Mouse (Mus musculus): Measurements from ENCODE around the gene Gnptab. TPM values are rescaled to one million over a fixed set of nuclear protein-coding genes. Genes with fewer than 3 reads are reported as not detected.
"Not testable (repeated sequence)": the region's sequence is repeated elsewhere in the genome, so short reads cannot be mapped to it uniquely, and the experiment has no call there.

The Gnptab gene
- polyA plus RNA-seq, 1 experiment from 2014 or later = 10.3 TPM

- no peak overlapping the region for H3K9ac ChIP-seq
- no peaks in the 10 kb centered on the region for H3K4me1 ChIP-seq
- peaks cover 3% of the 10 kb centered on the region; the same call in 1 of the 2 replicates for H3K9me3 ChIP-seq
- H3K36me3 ChIP-seq = peaks cover 22% of the 10 kb centered on the region
- no peak overlapping the region for H3K4me3 ChIP-seq
- H3K4me2 ChIP-seq = no peak overlapping the region
- H3K27ac ChIP-seq = no peak overlapping the region
- no peak for ATAC-seq (ENCODE audit: insufficient number of reproducible peaks, insufficient read depth, low FRiP score, low TSS enrichment, low read depth)
- H3K27me3 ChIP-seq = no peaks in the 10 kb centered on the region
- WGBS = 93% methylated on average over 19 of the region's 19 CpGs
Measured at GRCm38 (mm10) chr10:88420655-88421435, 41.9 kb downstream of the Gnptab start.

- Histone ChIP-seq H3K4me2 (no peak overlapping the region), H3K4me3 (no peak overlapping the region), H3K27me3 (no peaks in the 10 kb centered on the region), H3K9me3 (no peaks in the 10 kb centered on the region), H3K4me1 (no peaks in the 10 kb centered on the region), H3K27ac (no peak overlapping the region), H3K36me3 (peaks cover 40% of the 10 kb centered on the region), H3K9ac (no peak overlapping the region)
- no peak for ATAC-seq (ENCODE audit: insufficient number of reproducible peaks, insufficient read depth, low FRiP score, low TSS enrichment, low read depth)
- WGBS = 94% methylated on average over 2 of the region's 2 CpGs
Measured at GRCm38 (mm10) chr10:88426158-88426816, 47.4 kb downstream of the Gnptab start.

GRCm38 (mm10) chr10:88426896-88427295 lies 48.0 kb downstream of the Gnptab start:
- H3K9ac ChIP-seq = no peak overlapping the region
- no peak overlapping the region for H3K27ac ChIP-seq
- no peaks in the 10 kb centered on the region for H3K27me3 ChIP-seq
- H3K9me3 ChIP-seq = no peaks in the 10 kb centered on the region
- no peak overlapping the region for H3K4me3 ChIP-seq
- no peaks in the 10 kb centered on the region for H3K4me1 ChIP-seq
- peaks cover 43% of the 10 kb centered on the region for H3K36me3 ChIP-seq
- 56% methylated on average over 5 of the region's 5 CpGs for WGBS
- ATAC-seq (ENCODE audit: insufficient number of reproducible peaks, insufficient read depth, low FRiP score, low TSS enrichment, low read depth) = no peak
- H3K4me2 ChIP-seq = no peak overlapping the region

- H3K9ac ChIP-seq = no peak overlapping the region
- no peak overlapping the region for H3K4me3 ChIP-seq
- peaks cover 45% of the 10 kb centered on the region for H3K36me3 ChIP-seq
- H3K27me3 ChIP-seq = no peaks in the 10 kb centered on the region
- H3K4me1 ChIP-seq = no peaks in the 10 kb centered on the region
- 90% methylated on average over 6 of the region's 6 CpGs for WGBS
- ATAC-seq (ENCODE audit: insufficient number of reproducible peaks, insufficient read depth, low FRiP score, low TSS enrichment, low read depth) = no peak
- H3K4me2 ChIP-seq = no peak overlapping the region
- no peaks in the 10 kb centered on the region for H3K9me3 ChIP-seq
- H3K27ac ChIP-seq = no peak overlapping the region
Measured at GRCm38 (mm10) chr10:88427998-88428397, 49.1 kb downstream of the Gnptab start.

GRCm38 (mm10) chr10:88441224-88441623 lies 62.3 kb downstream of the Gnptab start:
- Histone ChIP-seq H3K27me3 (no peaks in the 10 kb centered on the region), H3K36me3 (peaks cover 38% of the 10 kb centered on the region), H3K9me3 (no peaks in the 10 kb centered on the region), H3K4me3 (no peak overlapping the region), H3K4me1 (no peaks in the 10 kb centered on the region), H3K4me2 (no peak overlapping the region), H3K9ac (no peak overlapping the region), H3K27ac (no peak overlapping the region)
- no peak for ATAC-seq (ENCODE audit: insufficient number of reproducible peaks, insufficient read depth, low FRiP score, low TSS enrichment, low read depth)
- WGBS = 85% methylated on average over 6 of the region's 6 CpGs

GRCm38 (mm10) chr10:88451221-88451620 lies 72.3 kb downstream of the Gnptab start:
- H3K9ac ChIP-seq = no peak overlapping the region
- H3K27me3 ChIP-seq = no peaks in the 10 kb centered on the region
- no peaks in the 10 kb centered on the region for H3K9me3 ChIP-seq
- 87% methylated on average over 2 of the region's 2 CpGs for WGBS
- no peak overlapping the region for H3K4me3 ChIP-seq
- no peaks in the 10 kb centered on the region for H3K36me3 ChIP-seq
- ATAC-seq (ENCODE audit: insufficient number of reproducible peaks, insufficient read depth, low FRiP score, low TSS enrichment, low read depth) = no peak
- H3K4me2 ChIP-seq = no peak overlapping the region
- no peak overlapping the region for H3K27ac ChIP-seq
- H3K4me1 ChIP-seq = peaks cover 5% of the 10 kb centered on the region; the same call in 1 of the 2 replicates

GRCm38 (mm10) chr10:88451990-88452389 lies 73.1 kb downstream of the Gnptab start:
- no peak for ATAC-seq (ENCODE audit: insufficient number of reproducible peaks, insufficient read depth, low FRiP score, low TSS enrichment, low read depth)
- 89% methylated on average over 6 of the region's 6 CpGs for WGBS

GRCm38 (mm10) chr10:88457816-88458215 lies 78.9 kb downstream of the Gnptab start:
- Histone ChIP-seq H3K27me3 (no peaks in the 10 kb centered on the region), H3K4me3 (no peak overlapping the region), H3K36me3 (no peaks in the 10 kb centered on the region), H3K27ac (no peak overlapping the region), H3K9ac (no peak overlapping the region), H3K4me1 (no peaks in the 10 kb centered on the region), H3K4me2 (peak overlapping the region; percentile 21; the same call in 1 of the 2 replicates), H3K9me3 (no peaks in the 10 kb centered on the region)
- WGBS = 40% methylated on average over 6 of the region's 6 CpGs
- no peak for ATAC-seq (ENCODE audit: insufficient number of reproducible peaks, insufficient read depth, low FRiP score, low TSS enrichment, low read depth)

More at GRCm38 (mm10) chr10:88451990-88452389, 73.1 kb downstream of the Gnptab start:
- Histone ChIP-seq H3K9ac (no peak overlapping the region), H3K27ac (no peak overlapping the region), H3K4me2 (no peak overlapping the region), H3K27me3 (no peaks in the 10 kb centered on the region), H3K36me3 (no peaks in the 10 kb centered on the region), H3K4me1 (peaks cover 5% of the 10 kb centered on the region; the same call in 1 of the 2 replicates), H3K4me3 (no peak overlapping the region), H3K9me3 (no peaks in the 10 kb centered on the region)

GRCm38 (mm10) chr10:88459502-88459992 lies 80.6 kb downstream of the Gnptab start, which contains the start of gene Sycp3:
Sycp3 (plus strand) TSS chr10:88459569.
- 86% methylated on average over 33 of the region's 33 CpGs for WGBS
- ATAC-seq (ENCODE audit: insufficient number of reproducible peaks, insufficient read depth, low FRiP score, low TSS enrichment, low read depth) = peak; percentile 57; the same call in 1 of the 2 replicates
- H3K4me1 ChIP-seq = no peaks in the 10 kb centered on the region

GRCm38 (mm10) chr10:88460122-88460820 lies 81.3 kb downstream of the Gnptab start:
- H3K9me3 ChIP-seq = no peaks in the 10 kb centered on the region
- H3K9ac ChIP-seq = no peak overlapping the region
- WGBS = 62% methylated on average over 18 of the region's 18 CpGs
- ATAC-seq (ENCODE audit: insufficient number of reproducible peaks, insufficient read depth, low FRiP score, low TSS enrichment, low read depth) = peak; percentile 21; the same call in 1 of the 2 replicates
- H3K36me3 ChIP-seq = no peaks in the 10 kb centered on the region
- H3K4me2 ChIP-seq = no peak overlapping the region
- H3K4me1 ChIP-seq = no peaks in the 10 kb centered on the region
- H3K27me3 ChIP-seq = no peaks in the 10 kb centered on the region
- no peak overlapping the region for H3K4me3 ChIP-seq
- H3K27ac ChIP-seq = no peak overlapping the region

More at GRCm38 (mm10) chr10:88459502-88459992, 80.6 kb downstream of the Gnptab start, which contains the start of gene Sycp3:
- Histone ChIP-seq H3K4me2 (no peak within 1 kb of the TSS), H3K36me3 (no peaks in the 10 kb centered on the region), H3K27ac (no peak within 1 kb of the TSS), H3K4me3 (no peak within 1 kb of the TSS), H3K9ac (no peak within 1 kb of the TSS), H3K9me3 (no peaks in the 10 kb centered on the region), H3K27me3 (no peaks in the 10 kb centered on the region)

GRCm38 (mm10) chr10:88482866-88483265 lies 103.9 kb downstream of the Gnptab start:
- not testable (repeated sequence) for H3K27me3 ChIP-seq; H3K4me1 ChIP-seq; H3K4me3 ChIP-seq; ATAC-seq (ENCODE audit: insufficient number of reproducible peaks, insufficient read depth, low FRiP score, low TSS enrichment, low read depth); H3K27ac ChIP-seq; H3K9ac ChIP-seq; H3K9me3 ChIP-seq; H3K4me2 ChIP-seq
- peaks cover 11% of the 10 kb centered on the region; the same call in 1 of the 2 replicates for H3K36me3 ChIP-seq
- WGBS = 90% methylated on average over 10 of the region's 10 CpGs

Data from embryonic facial prominence, embryonic 13.5 days (tissue).